Mouse (Mus musculus) megakaryocyte, embryonic 14.5 days (primary cell): ENCODE data around the gene Hsd17b1.

ENCODE experiments used
- FLI1 ChIP-seq: IDR thresholded peaks from 2 replicates; pipeline ENCODE4 v1.6.1; 2012; ENCODE audit warnings: low read length, inconsistent platforms, mixed read lengths
- GATA1 ChIP-seq: IDR thresholded peaks from 3 replicates; pipeline ENCODE4 v1.6.1; 2012; ENCODE audit warnings: mixed read lengths, low read length, inconsistent platforms, borderline replicate concordance

GRCm38 (mm10) chr11:101098231-101098630 lies 20.0 kb downstream of the Hsd17b1 start:
- TF ChIP-seq FLI1 (no peak), GATA1 (no peak)
